Mouse (Mus musculus): ENCODE data around the gene Dnaaf5.

Dnaaf5 gene

GRCm38 (mm10) chr5:139199636-139199994, 49.6 kb downstream of the Dnaaf5 start:
- no peak for DNase-seq (ENCODE audit: low spot score in 2 of 2)

DNA sequence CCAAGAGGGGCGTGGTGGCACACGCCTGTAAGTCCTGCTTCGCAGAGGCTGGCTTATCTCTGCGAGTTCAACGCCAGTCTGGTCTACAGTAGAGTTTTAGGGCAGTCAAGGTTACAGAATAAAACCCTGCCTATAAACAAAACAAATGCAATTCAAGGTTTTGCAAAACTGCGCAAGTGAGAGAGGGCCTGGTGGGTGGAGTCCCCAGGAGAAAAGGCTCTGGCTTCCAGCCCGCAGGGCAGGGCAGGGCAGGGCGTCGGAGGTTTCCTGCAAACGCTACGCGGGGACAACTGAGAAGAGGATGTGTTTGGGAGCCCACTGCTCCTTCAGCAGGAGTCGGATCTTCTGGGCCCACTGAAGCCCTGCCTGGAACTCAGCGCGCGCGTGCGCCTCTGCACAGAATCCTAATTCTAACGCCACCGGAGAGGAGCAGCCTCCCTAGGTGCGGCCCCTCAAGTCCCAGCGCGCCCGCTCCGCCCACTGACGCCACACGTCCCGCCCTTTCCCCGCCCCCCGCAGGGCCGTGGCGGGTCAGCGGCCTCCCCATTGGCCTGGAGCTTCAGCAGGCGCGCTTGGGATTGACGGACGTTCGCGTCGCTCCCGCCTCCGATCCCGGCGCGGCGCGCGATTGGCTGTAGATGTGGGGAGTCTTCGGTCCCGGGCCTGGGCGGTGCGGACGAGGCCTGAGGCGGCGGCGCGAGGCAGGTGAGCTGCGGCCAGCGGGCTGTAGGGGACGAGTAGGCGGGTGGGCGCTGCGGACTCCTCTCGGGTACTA, 50.2 kb downstream of the Dnaaf5 start, which contains the start of gene Sun1:
Sun1 (plus strand) TSS at position 643 of the 775 bp plus-strand sequence.
- peak; percentile 99 for DNase-seq (ENCODE audit: low spot score in 2 of 2)

DNA sequence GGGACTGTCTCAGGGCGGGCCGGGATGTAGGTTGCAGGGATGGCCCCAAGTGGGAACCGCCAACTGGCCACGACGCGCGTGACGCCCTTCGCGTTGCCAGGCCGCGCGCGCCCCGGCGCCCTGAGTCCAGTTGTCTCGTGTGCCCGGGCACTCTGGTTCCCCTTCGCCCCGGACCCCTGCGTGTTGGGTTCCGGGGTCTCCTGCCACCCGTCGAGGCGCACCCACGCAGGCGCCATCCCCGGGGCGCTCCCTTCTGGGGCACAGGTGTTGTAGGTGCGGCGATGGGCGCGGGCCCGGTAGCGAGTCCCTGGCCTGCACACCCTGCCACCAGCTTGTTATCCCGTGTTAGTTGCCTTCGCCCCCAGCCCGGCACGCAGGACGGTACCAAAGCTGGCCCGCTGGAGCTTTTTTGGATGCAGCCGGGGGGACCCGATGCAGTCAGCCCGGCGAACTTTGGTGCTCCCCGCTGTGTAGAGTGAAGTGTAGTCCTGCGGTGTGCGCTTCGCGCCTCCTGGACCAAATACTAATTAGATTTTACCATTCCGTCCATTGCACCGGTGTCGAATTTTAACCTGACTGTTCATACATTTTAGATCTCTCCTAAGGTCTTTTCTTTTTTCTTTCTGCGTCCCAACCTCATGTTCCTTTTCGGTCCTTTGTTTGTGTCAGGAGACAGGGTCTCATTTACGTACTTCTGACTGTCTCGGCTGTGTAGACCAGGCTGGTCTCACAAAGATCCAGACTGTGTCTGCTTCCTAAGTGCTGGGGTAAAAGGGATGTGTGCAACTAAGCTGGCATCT, 50.9 kb downstream of the Dnaaf5 start:
- no peak for DNase-seq (ENCODE audit: low spot score in 2 of 2)

DNA sequence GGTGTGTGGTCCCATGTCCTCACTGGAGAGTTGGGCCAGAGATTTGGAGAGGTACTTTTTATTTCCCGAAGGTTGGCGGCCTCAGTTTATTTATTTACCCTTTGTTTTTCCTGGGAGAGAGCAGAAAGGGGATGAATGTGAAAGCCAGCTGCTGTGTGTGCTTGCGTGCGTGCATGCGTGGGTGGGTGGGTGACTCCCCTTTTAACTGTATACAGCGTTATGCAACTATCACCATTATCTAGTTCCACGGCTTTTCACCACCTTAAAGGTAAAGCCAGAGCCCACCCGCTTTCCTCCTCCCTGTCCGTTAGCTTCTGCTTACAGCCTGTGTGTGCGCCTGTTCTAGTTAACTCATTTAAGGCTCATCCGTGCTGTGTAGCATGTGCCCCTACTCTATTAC, 52.1 kb downstream of the Dnaaf5 start:
- DNase-seq (ENCODE audit: low spot score in 2 of 2): no peak

DNA sequence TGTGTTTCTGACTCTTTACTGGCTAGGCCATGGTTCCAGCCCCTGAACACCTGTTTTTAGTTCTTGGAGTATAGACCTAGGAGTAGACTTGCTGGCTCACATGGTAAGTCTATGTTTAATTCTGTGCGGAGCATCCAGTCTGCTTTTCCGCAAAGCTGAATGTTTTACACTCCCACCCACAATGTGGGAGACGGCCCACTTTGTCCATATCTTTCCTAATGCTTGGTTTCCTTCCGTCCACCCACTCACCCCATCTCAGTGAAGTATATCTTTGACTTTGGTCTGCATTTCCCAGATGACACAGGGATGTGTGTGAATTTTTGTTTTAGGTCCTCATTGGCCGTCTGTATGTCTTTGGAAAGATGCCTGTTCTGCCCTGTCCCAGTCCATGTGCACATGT, 53.3 kb downstream of the Dnaaf5 start:
- no peak for DNase-seq (ENCODE audit: low spot score in 2 of 2)

- DNase-seq (ENCODE audit: low spot score in 2 of 2): no peak
Observed at GRCm38 (mm10) chr5:139206081-139206480, 56.1 kb downstream of the Dnaaf5 start.

GRCm38 (mm10) chr5:139206525-139206924, 56.5 kb downstream of the Dnaaf5 start:
- DNase-seq (ENCODE audit: low spot score in 2 of 2): no peak

- DNase-seq (ENCODE audit: low spot score in 2 of 2): no peak
Observed at GRCm38 (mm10) chr5:139208183-139208582, 58.2 kb downstream of the Dnaaf5 start.

DNA sequence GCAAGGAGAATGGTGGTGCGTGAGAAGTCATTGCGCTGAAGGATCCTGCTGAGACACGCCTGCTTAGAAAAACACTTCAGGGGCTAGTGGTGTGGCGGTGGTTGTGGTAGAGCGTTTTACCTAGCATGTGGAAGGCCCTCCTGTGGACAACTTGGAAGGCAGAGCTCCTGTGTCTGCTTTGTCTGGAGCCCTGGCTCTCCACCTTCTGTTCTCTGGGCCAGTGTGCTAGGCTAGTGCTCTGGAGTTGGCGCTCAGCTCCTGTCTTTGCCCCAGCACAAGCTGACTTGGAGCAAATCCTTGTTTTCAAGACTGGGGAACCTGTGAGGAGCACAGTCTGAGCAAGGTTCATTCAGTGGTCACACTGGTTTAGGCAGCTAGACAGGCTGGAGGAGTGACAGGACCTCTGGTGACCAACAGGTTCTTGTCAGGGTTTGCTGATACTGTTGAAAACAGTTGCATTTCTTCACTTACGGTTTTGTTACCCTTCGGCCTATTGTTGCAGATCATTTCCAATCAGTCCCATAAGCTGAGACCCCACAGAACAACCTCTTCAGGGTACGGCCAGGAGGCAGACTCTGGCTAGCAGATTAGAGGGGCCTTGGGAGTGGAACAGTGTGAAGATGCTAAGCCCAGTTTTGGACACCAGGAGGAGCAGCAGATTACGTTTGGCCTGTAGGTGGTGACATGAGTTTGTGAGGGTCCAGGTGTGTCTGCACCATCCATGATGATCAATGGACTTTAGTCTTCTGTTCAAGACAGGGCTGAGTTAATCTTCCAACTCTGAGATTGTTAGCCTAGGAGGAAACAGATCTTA, 59.1 kb downstream of the Dnaaf5 start:
- no peak for DNase-seq (ENCODE audit: low spot score in 2 of 2)

- DNase-seq (ENCODE audit: low spot score in 2 of 2): no peak
Observed at GRCm38 (mm10) chr5:139209685-139210026, 59.6 kb downstream of the Dnaaf5 start.

DNA sequence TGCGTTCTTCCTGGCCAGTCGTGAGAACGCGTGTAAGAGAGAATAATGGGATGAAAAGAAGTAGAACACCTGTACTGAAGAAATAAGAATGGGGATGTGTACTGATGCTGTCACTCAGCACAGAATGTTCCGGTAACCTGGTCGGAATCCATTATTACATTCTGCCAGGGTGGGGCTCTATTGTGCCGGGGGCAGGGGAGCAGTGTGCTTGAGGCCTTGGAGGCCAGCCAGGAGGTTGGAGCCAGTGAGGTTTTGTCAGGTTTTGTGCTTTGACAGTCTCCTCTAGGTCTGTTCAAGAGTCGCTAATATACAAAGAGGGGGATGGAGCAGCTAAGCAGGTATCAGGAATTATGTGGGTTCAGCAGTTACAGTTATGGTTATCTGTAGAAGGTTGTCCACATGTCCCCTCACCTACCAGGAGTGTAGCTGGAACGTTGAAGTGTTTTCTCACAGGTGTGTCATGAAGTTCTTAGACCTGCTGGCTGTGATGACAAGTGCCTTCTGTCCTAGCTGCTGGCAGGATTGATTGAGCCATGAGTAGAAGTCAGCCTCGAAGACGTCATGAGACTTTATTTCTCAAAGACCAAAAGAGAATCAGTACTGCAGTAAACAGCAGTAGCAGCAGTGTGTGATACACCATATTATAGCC, 61.8 kb downstream of the Dnaaf5 start:
- DNase-seq (ENCODE audit: low spot score in 2 of 2): no peak

DNA sequence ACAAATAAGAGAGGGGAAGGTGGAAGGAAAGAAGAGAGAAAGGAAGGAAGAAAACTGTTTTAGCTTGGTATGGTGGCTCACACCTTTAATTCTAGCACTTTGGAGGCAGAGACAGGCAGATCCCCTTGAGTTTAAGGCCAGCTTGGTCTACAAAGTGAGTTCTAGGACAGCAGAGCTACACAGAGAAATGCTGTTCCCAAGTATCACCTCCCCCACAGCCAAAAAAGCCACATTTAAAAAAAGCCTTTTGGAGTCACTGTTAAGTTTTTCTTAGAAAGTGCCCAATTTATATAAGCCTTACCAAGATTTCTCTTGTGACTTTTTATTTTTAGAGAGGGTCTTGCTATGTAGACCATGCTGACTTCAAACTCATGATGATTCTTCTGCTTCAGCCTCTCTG, 64.3 kb downstream of the Dnaaf5 start:
- DNase-seq (ENCODE audit: low spot score in 2 of 2): no peak

DNA sequence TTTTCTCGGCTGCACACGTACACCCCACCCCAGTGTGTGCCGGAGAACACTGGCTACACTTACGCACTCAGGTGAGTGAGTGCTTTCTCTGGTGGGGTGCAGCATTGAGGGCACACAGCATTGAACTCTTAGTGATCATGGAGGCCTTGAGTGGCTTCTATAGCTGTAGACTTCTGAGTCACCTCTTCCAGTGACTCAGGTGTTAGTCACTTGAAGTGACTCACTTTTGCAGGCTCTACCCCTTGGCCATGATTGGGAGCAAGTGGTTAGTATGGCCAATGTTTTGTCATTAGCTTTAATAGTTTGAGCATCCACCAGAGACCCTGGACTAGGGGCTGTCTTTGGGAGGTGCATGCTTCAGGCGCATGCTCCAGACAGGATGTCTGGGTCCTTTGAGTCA, 65.2 kb downstream of the Dnaaf5 start:
- no peak for DNase-seq (ENCODE audit: low spot score in 2 of 2)

DNA sequence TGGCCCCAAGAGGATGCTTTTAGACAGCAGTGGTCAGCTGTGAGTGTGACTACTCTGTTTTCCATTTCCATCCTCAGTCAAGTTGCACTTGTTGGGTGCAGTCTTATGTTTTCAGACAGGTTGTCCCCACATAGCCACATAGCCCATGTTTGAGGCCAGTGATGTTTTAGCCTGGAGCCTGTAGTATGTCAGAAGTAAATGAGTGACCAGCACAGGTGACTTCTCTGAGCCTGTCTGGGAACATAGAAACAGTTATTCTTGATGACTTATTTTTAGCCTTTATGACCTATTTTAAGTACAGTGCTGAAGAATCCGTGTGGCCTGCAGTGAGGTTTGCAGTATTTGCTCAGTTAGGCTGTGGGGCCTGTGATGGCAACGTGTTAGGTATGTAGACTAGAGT, 66.1 kb downstream of the Dnaaf5 start:
- DNase-seq (ENCODE audit: low spot score in 2 of 2): no peak

DNA sequence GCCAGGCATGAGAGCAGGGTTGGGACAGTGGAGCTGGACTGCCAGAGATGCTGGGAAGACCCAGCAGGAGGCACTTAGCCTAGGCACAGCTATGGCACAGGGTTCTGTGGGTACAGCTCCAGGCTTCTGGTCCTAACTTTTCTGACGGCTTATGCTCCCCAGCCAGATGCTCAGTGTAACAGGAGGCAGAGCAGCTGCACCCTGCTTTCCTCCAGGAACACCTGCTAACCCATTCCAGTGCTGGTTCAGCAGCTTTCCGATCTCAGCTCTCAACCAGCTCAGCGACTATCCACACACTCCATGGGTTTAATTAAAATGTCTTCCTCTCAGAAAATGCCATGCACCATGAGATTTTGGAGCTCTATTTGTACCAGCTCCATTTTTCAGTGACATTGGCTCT, 66.8 kb downstream of the Dnaaf5 start:
- no peak for DNase-seq (ENCODE audit: low spot score in 2 of 2)

DNA sequence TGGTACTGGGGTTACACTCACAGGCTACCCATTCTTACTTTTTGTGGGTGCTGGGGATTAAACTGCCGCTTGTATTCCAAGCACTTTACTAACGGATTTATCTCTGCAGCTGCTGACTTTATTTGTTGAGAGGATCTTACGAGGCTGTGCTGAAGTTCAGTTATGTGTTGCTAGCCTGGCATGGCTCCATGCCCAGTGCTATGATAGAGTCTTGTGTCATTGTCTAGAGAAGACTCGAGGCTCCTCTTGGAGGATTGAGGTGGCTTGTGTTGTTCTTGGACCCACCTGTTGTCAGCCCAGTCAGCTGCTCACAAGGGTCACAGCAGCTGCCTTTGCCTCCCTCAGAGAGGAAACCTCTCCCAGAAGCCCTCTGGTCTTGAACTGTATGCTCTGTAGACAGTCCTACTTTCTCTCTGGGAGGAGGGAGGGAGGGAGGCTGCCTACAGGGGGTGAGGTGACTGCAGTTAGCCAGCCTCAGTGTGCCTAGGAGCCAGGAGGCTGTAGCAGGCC, 70.0 kb downstream of the Dnaaf5 start:
- no peak for DNase-seq (ENCODE audit: low spot score in 2 of 2)

DNA sequence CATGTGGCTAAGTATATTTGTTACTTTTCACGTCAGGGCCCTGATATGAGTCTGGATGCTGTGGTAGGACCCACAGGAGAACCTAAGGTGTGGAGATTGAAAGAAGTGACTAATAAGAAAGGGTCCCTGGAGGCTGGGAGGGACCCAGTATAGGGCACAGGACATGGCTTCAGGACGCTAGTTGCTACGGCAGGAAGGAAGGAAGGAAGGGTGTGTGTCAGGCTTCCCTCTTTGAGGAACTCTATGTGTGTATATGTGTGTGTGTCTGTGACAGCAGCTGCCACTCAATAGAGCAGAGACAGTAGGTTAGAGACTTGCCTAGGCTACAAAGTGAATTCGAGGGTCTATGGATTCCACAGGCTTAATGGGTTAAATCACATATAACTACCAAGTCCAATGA, 70.6 kb downstream of the Dnaaf5 start:
- DNase-seq (ENCODE audit: low spot score in 2 of 2): no peak

- no peak for DNase-seq (ENCODE audit: low spot score in 2 of 2)
Observed at GRCm38 (mm10) chr5:139223331-139223730, 73.3 kb downstream of the Dnaaf5 start.

- DNase-seq (ENCODE audit: low spot score in 2 of 2): no peak
Observed at GRCm38 (mm10) chr5:139227236-139227635, 77.2 kb downstream of the Dnaaf5 start.

GRCm38 (mm10) chr5:139227645-139228044, 77.6 kb downstream of the Dnaaf5 start:
- no peak for DNase-seq (ENCODE audit: low spot score in 2 of 2)

- DNase-seq (ENCODE audit: low spot score in 2 of 2): no peak
Observed at GRCm38 (mm10) chr5:139228318-139228717, 78.3 kb downstream of the Dnaaf5 start.

DNA sequence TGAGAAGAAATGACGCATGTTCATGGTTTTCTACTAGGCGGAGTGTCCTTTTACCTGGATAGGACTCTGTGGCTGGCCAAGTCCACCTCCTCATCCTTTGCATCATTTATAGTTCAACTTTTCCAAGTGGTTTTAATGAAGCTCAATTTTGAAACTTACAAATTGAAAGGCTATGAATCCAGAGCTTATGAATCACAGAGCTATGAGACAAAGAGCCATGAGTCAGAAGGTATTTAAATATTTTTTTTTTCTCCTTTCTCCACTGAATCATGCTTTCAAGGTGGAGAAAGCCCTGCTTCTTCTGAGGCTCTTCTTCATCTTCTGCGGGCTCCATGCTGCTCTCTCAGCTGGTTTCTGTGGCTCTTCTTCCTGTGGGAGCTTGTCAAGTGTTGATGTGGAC, 79.7 kb downstream of the Dnaaf5 start:
- DNase-seq (ENCODE audit: low spot score in 2 of 2): no peak

All from spleen, postnatal 4 days (tissue).